Mouse (Mus musculus) G1E (cell line): ENCODE data around the gene Stx7.

Experiments
- CTCF ChIP-seq: IDR thresholded peaks from 2 replicates; pipeline ENCODE4 v1.5.1; 2012; ENCODE audit warnings: low read depth, low read length, inconsistent platforms, mixed read lengths
- TAL1 ChIP-seq: conservative IDR thresholded peaks from 2 replicates; pipeline ENCODE4 v1.6.1; 2012; ENCODE audit warnings: low read depth, low read length, inconsistent platforms, mixed read lengths

DNA sequence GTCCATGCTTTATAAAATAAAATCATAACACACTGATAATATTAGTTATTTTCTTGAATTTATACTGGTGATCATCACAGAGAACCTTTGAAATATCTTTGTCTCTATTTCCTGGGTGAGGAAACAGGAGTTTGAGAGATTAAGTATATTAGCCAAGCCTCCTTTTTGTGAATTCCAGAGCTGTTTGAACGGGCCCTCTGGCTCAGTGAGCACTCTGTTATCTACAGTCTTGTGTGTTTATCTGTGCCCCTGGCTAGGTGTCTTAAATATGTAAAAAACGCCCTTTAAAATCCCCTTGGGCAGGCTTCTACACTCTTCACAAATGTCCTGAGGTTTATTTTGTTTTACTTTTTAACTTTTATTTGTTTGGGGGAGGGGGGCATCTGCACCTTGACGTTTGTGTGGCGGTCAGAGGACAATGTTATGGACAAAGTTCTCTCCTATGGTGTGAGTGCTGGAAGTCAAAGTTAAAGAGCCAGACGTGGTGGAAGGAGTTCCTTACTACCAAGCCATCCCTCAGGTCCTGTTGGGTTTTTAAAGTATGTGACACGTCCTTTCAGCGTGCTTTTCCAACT lies 14.9 kb upstream of the Stx7 start:
- TF ChIP-seq TAL1, result no peak
- TF ChIP-seq CTCF, result no peak
